Mouse (Mus musculus): ENCODE measurements at regions not wholly inside any gene's neighbourhood (a gene's known extent, or its start where the extent isn't known, plus 50 kb on each side); places are given as distances from the start of the nearest gene placed in this dataset.

- intact Hi-C loops (cut with DNase I) = no loop called here
- DNase-seq (ENCODE audit: extremely low spot score in 1 of 2, low spot score in 2 of 2) = no peak
- Histone ChIP-seq H3K27ac (no peak overlapping the region), H3K4me3 (no peak overlapping the region)
- no peak for TF ChIP-seq CTCF (IDR thresholded peaks at IDR 0.05)
Measured at GRCm38 (mm10) chr3:19747361-19747760, 118.9 kb upstream of the 1700064H15Rik start.

- Histone ChIP-seq H3K4me3 (no peak overlapping the region), H3K27ac (no peak overlapping the region)
- TF ChIP-seq CTCF (IDR thresholded peaks at IDR 0.05) = no peak
- intact Hi-C loops (cut with DNase I) = no loop called here
- no peak for DNase-seq (ENCODE audit: extremely low spot score in 1 of 2, low spot score in 2 of 2)
Measured at GRCm38 (mm10) chr3:19751946-19752345, 123.5 kb upstream of the 1700064H15Rik start.

GRCm38 (mm10) chr3:19754011-19754410, 125.5 kb upstream of the 1700064H15Rik start:
- intact Hi-C loops (cut with DNase I) = no loop called here
- no peak for TF ChIP-seq CTCF (IDR thresholded peaks at IDR 0.05)
- no peak overlapping the region for H3K4me3 ChIP-seq
- no peak overlapping the region for H3K27ac ChIP-seq
- DNase-seq (ENCODE audit: extremely low spot score in 1 of 2, low spot score in 2 of 2) = no peak

GRCm38 (mm10) chr3:19754636-19755035, 126.2 kb upstream of the 1700064H15Rik start:
- TF ChIP-seq CTCF (IDR thresholded peaks at IDR 0.05) = no peak
- Histone ChIP-seq H3K27ac (no peak overlapping the region), H3K4me3 (no peak overlapping the region)
- no peak for DNase-seq (ENCODE audit: extremely low spot score in 1 of 2, low spot score in 2 of 2)
- intact Hi-C loops (cut with DNase I) = no loop called here

- intact Hi-C loops (cut with DNase I) = no loop called here
- Histone ChIP-seq H3K4me3 (no peak overlapping the region), H3K27ac (no peak overlapping the region)
- no peak for DNase-seq (ENCODE audit: extremely low spot score in 1 of 2, low spot score in 2 of 2)
- TF ChIP-seq CTCF (IDR thresholded peaks at IDR 0.05) = no peak
Measured at GRCm38 (mm10) chr3:19755136-19755535, 126.7 kb upstream of the 1700064H15Rik start.

GRCm38 (mm10) chr3:19798543-19799106, 158.2 kb upstream of the Cp start:
- Histone ChIP-seq H3K4me3 (no peak overlapping the region), H3K27ac (no peak overlapping the region)
- TF ChIP-seq CTCF (IDR thresholded peaks at IDR 0.05) = no peak
- intact Hi-C loops (cut with DNase I) = no loop called here
- DNase-seq (ENCODE audit: extremely low spot score in 1 of 2, low spot score in 2 of 2) = no peak

GRCm38 (mm10) chr3:19810034-19810433, 146.8 kb upstream of the Cp start:
- H3K27ac ChIP-seq = no peak overlapping the region
- TF ChIP-seq CTCF (IDR thresholded peaks at IDR 0.05) = no peak
- no peak for DNase-seq (ENCODE audit: extremely low spot score in 1 of 2, low spot score in 2 of 2)

GRCm38 (mm10) chr3:19824904-19825303, 131.9 kb upstream of the Cp start:
- Histone ChIP-seq H3K27ac (no peak overlapping the region), H3K4me3 (no peak overlapping the region)
- no peak for TF ChIP-seq CTCF (IDR thresholded peaks at IDR 0.05)
- no peak for DNase-seq (ENCODE audit: extremely low spot score in 1 of 2, low spot score in 2 of 2)
- intact Hi-C loops (cut with DNase I) = no loop called here

More at GRCm38 (mm10) chr3:19810034-19810433, 146.8 kb upstream of the Cp start:
- no peak overlapping the region for H3K4me3 ChIP-seq
- intact Hi-C loops (cut with DNase I) = no loop called here

GRCm38 (mm10) chr3:19828518-19829246, 128.2 kb upstream of the Cp start:
- no peak for DNase-seq (ENCODE audit: extremely low spot score in 1 of 2, low spot score in 2 of 2)
- intact Hi-C loops (cut with DNase I) = no loop called here

GRCm38 (mm10) chr3:19829752-19830151, 127.1 kb upstream of the Cp start:
- DNase-seq (ENCODE audit: extremely low spot score in 1 of 2, low spot score in 2 of 2) = no peak
- intact Hi-C loops (cut with DNase I) = no loop called here
- no peak for TF ChIP-seq CTCF (IDR thresholded peaks at IDR 0.05)
- Histone ChIP-seq H3K4me3 (no peak overlapping the region), H3K27ac (no peak overlapping the region)

More at GRCm38 (mm10) chr3:19828518-19829246, 128.2 kb upstream of the Cp start:
- Histone ChIP-seq H3K27ac (no peak overlapping the region), H3K4me3 (no peak overlapping the region)
- no peak for TF ChIP-seq CTCF (IDR thresholded peaks at IDR 0.05)

GRCm38 (mm10) chr3:19848031-19848735, 108.7 kb upstream of the Cp start:
- Histone ChIP-seq H3K27ac (no peak overlapping the region), H3K4me3 (no peak overlapping the region)
- no peak for TF ChIP-seq CTCF (IDR thresholded peaks at IDR 0.05)
- DNase-seq (ENCODE audit: extremely low spot score in 1 of 2, low spot score in 2 of 2) = no peak
- intact Hi-C loops (cut with DNase I) = no loop called here

GRCm38 (mm10) chr3:19848736-19849269, 108.1 kb upstream of the Cp start:
- no peak for DNase-seq (ENCODE audit: extremely low spot score in 1 of 2, low spot score in 2 of 2)
- no peak overlapping the region for H3K27ac ChIP-seq
- TF ChIP-seq CTCF (IDR thresholded peaks at IDR 0.05) = no peak
- intact Hi-C loops (cut with DNase I) = no loop called here
- no peak overlapping the region for H3K4me3 ChIP-seq
